Mouse (Mus musculus) thymus, postnatal 25 days (tissue): ENCODE data around the gene Rpl15.
A peak's percentile ranks its signal among the peaks of the same experiment; 100 is the strongest.
"Not testable (repeated sequence)": the region's sequence is repeated elsewhere in the genome, so short reads cannot be mapped to it uniquely, and the experiment has no call there.

Experiments used
- DNase-seq: peaks from one replicate; pipeline ENCODE4 v3.0.0; 2022

The Rpl15 gene

DNA sequence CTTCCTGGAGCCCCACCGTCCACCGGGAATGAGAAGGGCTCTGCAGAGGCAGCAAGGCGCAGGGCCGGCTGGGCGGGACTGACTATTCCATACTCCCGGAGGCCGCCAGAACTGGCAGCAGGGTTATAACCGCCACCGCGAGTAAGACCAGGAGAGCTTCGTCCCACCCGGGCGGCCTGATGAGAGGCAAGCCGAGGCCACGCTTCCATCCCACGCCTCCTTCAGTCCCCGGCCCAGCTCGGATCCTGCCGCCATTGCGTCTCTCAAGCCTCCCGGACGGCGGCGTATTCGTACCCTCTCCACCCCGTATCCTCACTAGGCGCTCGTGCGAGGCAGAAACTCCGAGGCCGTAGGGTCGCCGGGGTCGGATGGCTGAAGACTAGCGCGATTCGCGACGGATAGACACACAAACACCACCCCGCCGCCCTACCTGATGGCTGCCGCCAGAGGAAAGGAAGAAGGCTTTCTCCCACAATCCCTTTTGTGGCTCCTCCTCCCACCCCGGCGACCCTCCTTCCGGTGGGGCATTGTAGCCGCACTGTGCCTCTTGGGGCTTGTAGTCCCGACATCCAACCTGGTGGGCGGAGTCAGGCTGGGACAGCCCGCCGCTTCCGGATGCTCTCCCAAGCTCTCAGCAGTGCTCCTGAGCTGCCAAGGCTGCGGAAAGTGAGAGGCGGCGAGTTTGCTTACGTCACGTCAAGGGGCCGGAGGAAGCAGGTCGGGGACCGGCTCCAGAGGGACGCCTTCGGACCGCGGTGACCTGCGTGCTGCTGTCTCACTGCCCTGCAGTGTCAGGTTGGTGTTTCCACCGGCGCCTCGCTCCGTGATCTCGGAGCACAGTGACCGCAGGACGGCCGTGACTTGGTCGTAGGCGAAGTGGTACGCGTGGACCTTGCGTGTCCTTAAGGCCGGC lies at the start of gene Rpl15, which contains the start of gene Nkiras1:
Gene Rpl15 (minus strand): TSS at position 863 of the 913 bp plus-strand sequence.
Gene Nkiras1 (plus strand): TSS at position 608 of the 913 bp plus-strand sequence.
- DNase-seq = peak; percentile 98

GRCm38 (mm10) chr14:18317457-18318411 lies 46.5 kb upstream of the Rpl15 start:
- no peak for DNase-seq

DNA sequence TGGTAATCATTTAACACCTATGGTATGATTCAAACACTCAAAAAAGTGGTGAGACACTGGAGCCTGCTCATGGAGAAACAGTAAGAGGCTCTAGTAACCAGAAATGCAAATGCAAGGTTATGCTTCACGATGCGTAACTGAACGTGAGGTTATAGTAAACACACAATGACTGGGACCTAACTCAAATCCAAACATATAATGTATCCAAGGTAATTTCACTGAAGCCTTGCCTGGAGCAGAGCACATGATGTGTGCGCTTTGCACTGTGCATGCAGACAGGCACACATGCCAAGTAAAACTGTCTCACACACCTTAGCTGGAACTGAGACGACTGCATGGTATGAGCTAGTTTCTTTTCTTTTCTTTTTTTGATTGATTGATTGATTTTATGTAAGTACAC lies 33.0 kb upstream of the Rpl15 start:
- DNase-seq = no peak

GRCm38 (mm10) chr14:18303262-18303661 lies 32.1 kb upstream of the Rpl15 start:
- no peak for DNase-seq

GRCm38 (mm10) chr14:18302750-18303149 lies 31.6 kb upstream of the Rpl15 start:
- no peak for DNase-seq

DNA sequence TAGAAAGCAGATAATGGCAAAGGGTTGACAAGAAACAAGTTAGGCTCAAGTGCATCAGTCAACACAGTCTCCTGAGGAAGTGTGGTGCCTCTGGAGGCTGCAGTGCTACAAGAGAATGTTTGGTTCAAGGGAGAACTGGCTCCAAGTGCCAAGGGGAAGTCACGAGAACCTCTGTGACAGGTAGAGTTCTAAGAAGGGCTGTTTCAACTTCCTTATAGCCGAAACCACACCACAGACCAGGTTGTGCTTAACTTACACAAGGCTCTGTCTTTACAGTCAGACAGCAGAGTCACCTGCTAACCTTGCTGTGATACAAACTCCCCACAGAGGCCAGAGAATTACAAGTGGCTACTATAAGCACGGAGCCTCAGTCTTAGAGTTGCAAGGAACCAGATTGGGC lies 30.4 kb upstream of the Rpl15 start:
- DNase-seq = peak; percentile 29

- DNase-seq = no peak
Observed at GRCm38 (mm10) chr14:18300676-18301075, 29.5 kb upstream of the Rpl15 start.

DNA sequence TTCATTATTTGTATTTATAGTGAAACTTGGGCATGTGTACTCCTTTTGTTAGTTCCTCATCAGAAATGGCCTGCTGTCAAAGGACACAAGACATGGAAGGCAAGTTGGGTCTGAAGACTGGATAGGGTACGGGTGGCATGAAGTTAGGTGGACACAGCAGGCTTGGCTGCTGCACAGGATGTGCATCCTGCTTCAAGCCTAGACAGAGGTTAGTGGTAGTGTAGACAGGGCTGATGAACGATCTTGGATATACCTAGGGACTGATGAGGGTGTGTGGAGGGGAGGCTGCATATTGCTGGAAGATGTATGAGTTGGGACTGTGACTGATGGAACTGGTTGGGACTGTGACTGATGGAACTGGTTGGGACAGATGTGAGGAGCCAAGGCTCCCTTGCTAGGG lies 27.7 kb upstream of the Rpl15 start:
- DNase-seq = no peak

DNA sequence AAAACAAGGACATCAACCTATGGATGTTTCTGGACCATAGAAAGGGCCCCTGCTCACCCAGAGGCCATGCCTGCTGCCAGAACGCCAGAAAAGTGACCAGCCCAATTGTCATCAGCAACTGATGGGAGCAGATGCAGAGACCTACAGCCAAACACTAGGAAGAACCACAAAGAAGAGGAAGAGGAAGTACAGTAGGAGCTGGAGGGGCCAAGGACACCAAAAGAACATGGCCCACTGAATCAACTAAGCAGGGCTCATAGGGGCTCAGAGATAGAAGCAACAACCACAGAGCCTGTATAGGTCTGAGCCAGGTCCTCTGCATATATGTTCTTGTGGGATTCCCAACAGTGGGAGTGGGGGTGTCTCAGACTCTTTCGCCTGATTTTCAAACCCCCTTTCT lies 26.2 kb upstream of the Rpl15 start:
- no peak for DNase-seq

- no peak for DNase-seq
Observed at GRCm38 (mm10) chr14:18292578-18292977, 21.4 kb upstream of the Rpl15 start.

- no peak for DNase-seq
Observed at GRCm38 (mm10) chr14:18292111-18292510, 20.9 kb upstream of the Rpl15 start.

DNA sequence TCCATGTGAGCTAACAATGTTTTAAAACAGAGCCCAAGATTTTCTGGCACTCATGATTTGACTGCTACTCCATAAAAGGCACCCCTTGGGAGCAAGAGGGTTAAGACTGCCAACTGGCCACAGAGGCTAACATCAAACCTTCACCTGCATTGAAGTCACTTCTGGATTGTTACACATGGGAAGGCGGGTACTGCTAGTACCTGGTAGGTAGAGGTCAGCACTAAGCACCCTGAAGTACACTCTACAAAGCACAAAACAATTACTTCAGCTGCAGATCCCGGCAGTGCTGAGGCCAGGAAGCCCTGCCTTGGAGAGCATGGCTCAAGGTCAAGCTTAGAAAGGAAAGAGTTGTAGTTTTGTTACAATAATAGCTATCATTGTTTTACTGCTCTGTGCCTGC lies 16.2 kb upstream of the Rpl15 start:
- DNase-seq = no peak

GRCm38 (mm10) chr14:18286441-18286840 lies 15.2 kb upstream of the Rpl15 start:
- no peak for DNase-seq

DNA sequence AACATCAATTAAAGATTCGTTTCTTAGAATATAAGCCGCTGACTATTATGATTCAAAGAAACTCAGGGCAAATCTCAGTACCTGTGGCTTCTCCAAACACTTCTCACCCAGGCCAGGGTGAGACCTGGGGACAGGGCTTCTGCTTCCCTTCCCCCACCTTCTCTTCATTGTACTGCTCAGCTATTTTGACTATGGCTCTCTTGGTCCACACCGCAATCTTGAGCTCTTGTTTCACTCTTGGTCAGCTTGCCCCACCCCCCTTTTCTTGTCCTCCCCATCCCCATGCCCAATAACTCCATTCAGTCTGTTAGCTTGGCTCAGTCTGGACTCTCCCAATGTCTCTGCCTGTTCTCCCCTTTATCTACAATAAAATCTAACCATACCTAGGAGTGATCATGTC lies 14.3 kb upstream of the Rpl15 start:
- no peak for DNase-seq

GRCm38 (mm10) chr14:18284581-18284980 lies 13.4 kb upstream of the Rpl15 start:
- no peak for DNase-seq

DNA sequence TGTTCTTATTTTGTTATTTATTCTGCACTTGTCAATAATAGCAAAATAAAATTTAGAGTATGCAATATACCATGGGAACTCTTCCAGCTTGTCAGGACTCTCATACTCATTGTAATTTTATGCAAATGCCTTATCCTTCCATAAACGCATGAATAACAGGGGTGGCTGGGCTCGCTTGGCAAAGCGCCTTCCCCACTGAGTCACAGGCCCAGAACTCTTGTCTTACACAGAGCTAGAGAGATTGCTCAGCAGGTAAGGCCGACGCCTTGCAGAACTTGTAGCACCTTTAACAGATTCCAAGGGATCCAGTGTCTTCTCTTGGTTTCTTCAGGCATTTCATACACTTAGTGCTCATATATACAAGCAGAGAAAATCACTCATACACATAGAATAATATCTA lies 9.2 kb upstream of the Rpl15 start:
- DNase-seq = no peak

DNA sequence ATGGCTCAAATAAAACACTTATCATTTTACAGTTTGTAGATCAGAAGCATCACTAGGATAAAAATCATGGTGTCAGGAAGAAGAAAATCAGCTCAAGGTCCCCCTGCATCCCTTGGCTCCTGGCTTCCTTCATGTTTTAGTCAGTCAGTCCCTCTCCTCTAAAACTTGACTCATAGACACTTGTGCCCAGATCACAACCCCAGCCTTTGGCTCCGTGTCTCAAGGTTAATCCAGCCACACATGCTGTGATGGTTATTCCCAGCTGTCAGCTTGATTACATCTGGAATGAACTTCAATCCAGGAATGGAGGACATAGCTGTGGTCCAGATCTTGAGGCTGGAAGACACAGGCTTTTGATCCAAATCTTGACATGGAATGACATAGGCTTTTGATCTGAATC lies 3.3 kb upstream of the Rpl15 start:
- no peak for DNase-seq

DNA sequence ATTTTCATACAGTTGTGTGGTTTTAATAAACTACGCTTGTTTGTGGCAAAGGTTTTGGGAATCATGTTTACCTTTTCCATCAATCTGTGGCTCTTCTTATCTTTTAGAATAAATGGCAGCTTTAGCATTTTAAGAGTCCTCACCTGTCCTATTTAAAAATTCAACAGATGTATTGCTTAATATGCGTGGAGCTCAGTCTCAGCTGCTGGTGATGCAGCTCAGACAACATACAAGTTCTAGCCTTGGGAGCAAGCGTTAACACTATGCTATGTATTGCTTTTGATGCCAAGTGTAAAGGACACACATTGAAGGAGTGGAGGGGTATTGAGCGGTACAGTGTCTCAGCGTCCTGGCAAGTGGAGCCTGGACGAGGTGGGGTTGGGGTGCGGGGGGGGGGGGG lies 475 bp upstream of the Rpl15 start:
- DNase-seq = no peak

GRCm38 (mm10) chr14:18269947-18270528 lies 1.2 kb downstream of the Rpl15 start:
- DNase-seq = not testable (repeated sequence)

DNA sequence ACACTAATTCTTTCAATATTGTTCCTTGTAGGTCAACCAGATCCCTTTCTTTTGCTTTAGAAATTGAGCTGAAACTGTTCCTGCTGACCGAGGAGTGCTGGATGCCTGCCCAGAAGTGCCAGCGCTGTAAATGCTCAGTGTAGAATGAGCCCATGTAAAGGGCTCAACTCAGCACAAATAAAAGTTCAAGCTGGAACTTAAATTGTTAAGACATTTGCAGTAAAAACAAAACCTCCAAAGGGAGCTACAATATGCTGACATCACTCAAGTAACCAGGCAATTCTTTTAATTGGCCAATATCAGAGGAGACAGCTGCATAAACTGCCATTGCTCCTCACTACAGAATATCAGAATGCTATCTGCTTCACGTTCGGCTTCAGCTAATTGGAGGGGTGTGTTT lies 7.8 kb downstream of the Rpl15 start:
- no peak for DNase-seq

DNA sequence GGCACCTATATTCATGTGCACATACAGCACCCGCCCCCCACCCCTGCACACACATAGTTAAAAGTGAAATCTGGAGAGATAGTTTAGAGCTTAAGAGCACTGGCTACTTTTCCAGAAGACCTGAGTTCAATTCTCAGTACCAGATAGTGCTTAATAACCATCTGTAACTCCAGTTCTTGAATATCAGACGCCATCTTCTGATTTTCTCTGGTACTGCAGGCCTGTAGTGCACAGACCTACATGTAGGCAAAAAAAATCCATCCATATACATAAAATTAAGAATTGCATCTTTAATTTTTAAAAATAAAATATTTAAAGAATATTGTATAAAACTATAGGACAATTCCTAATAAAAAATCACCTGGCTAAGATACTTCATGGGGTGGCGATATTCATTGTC lies 10.0 kb downstream of the Rpl15 start:
- DNase-seq = no peak

- DNase-seq = no peak
Observed at GRCm38 (mm10) chr14:18242638-18243130, 28.5 kb downstream of the Rpl15 start.

GRCm38 (mm10) chr14:18241786-18242185 lies 29.4 kb downstream of the Rpl15 start:
- DNase-seq = peak; percentile 15
